Mouse (Mus musculus) cerebellum, adult 2 months (tissue): ENCODE results near the gene Klf3.

Experiments
- CTCF ChIP-seq: fragments of 200-500 bp; IDR thresholded peaks from 2 replicates; pipeline ENCODE4 v1.5.1; 2011; ENCODE audit warnings: low read depth, mild to moderate bottlenecking, control low read depth, low read length, moderate library complexity, borderline replicate concordance; ENCODE audit not compliant: insufficient read depth
- POLR2A ChIP-seq: fragments of 200-500 bp; IDR thresholded peaks from 2 replicates; pipeline ENCODE4 v1.6.1; 2011; ENCODE audit warnings: low read length, control low read depth, borderline replicate concordance; ENCODE audit not compliant: insufficient read depth

- TF ChIP-seq POLR2A (no peak), CTCF (no peak)
These were observed 35.9 kb downstream of the Klf3 start for GRCm38 (mm10) chr5:64839016-64839599.
